Comparison of ENCODE assay signal across 13 mouse cellular contexts in genomic region chr3:129687429-129687828, GRCm38 (mm10).
DNase-seq lines count a peak whose midpoint lies in the region; ATAC-seq lines count a peak whose summit lies in the region.
"Had no signal": no experiment of that assay in that cellular context is flagged by ENCODE, and none has a peak within 500 bp of the region (broad histone marks: within the 10 kb centered on the region; RNA-seq: fewer than 3 reads in every experiment).

No protein-coding gene starts in this region.

- H3K27me3 ChIP-seq in embryonic facial prominence, embryonic 13.5 days, result no peaks in the 10 kb centered on the region
- H3K27me3 ChIP-seq in embryonic facial prominence, embryonic 10.5 days (replicated peaks; ENCODE audit: low read depth, poor library complexity, severe bottlenecking), result no peaks in the 10 kb centered on the region
- no peaks in the 10 kb centered on the region for H3K27me3 ChIP-seq in forebrain, embryonic 14.5 days (replicated peaks; ENCODE audit: control insufficient read depth, insufficient read depth, low read length)
- no peaks in the 10 kb centered on the region for H3K27me3 ChIP-seq in forebrain, embryonic 12.5 days
- no peaks in the 10 kb centered on the region for H3K27me3 ChIP-seq in kidney, embryonic 14.5 days (ENCODE audit: control insufficient read depth, insufficient read depth, low read length)
- H3K27me3 ChIP-seq: embryonic facial prominence, embryonic 12.5 days; embryonic facial prominence, embryonic 15.5 days; forebrain, embryonic 15.5 days had no signal

- 43% methylated on average over 5 of the region's 5 CpGs for WGBS in embryonic facial prominence, embryonic 13.5 days
- 60% methylated on average over 5 of the region's 5 CpGs for WGBS in embryonic facial prominence, embryonic 10.5 days
- 75% methylated on average over 5 of the region's 5 CpGs for WGBS in forebrain, embryonic 14.5 days
- WGBS in forebrain, embryonic 12.5 days, result 69% methylated on average over 5 of the region's 5 CpGs
- 32% methylated on average over 5 of the region's 5 CpGs for WGBS in kidney, embryonic 14.5 days

- no peaks in the 10 kb centered on the region for H3K9me3 ChIP-seq in embryonic facial prominence, embryonic 13.5 days
- H3K9me3 ChIP-seq in embryonic facial prominence, embryonic 10.5 days, result no peaks in the 10 kb centered on the region
- H3K9me3 ChIP-seq in forebrain, embryonic 14.5 days (replicated peaks; ENCODE audit: control insufficient read depth, low read length), result no peaks in the 10 kb centered on the region
- H3K9me3 ChIP-seq in forebrain, embryonic 12.5 days, result no peaks in the 10 kb centered on the region
- no peaks in the 10 kb centered on the region for H3K9me3 ChIP-seq in kidney, embryonic 14.5 days (ENCODE audit: control insufficient read depth, low read length)
- H3K9me3 ChIP-seq: embryonic facial prominence, embryonic 12.5 days; embryonic facial prominence, embryonic 15.5 days; forebrain, embryonic 10.5 days; forebrain, embryonic 15.5 days had no signal

- no peak overlapping the region for H3K27ac ChIP-seq in embryonic facial prominence, embryonic 13.5 days
- H3K27ac ChIP-seq in embryonic facial prominence, embryonic 10.5 days (replicated peaks), result no peak overlapping the region
- H3K27ac ChIP-seq in forebrain, embryonic 14.5 days (ENCODE audit: low read depth, low read length), result no peak overlapping the region
- H3K27ac ChIP-seq in forebrain, embryonic 12.5 days, result no peak overlapping the region
- H3K27ac ChIP-seq in kidney, embryonic 14.5 days (ENCODE audit: low read depth, low read length), result no peak overlapping the region
- H3K27ac ChIP-seq: embryonic facial prominence, embryonic 12.5 days; embryonic facial prominence, embryonic 15.5 days; forebrain, embryonic 10.5 days; forebrain, embryonic 15.5 days had no signal

- 0 out of 2 replicates have a peak overlapping the region, but pooled peaks have one; percentile 7 for H3K4me2 ChIP-seq in embryonic facial prominence, embryonic 13.5 days
- no peak overlapping the region for H3K4me2 ChIP-seq in forebrain, embryonic 14.5 days (ENCODE audit: low read length)
- no peak overlapping the region for H3K4me2 ChIP-seq in forebrain, embryonic 12.5 days
- no peak overlapping the region for H3K4me2 ChIP-seq in kidney, embryonic 14.5 days (replicated peaks; ENCODE audit: low read depth, low read length)
- H3K4me2 ChIP-seq: embryonic facial prominence, embryonic 12.5 days; embryonic facial prominence, embryonic 15.5 days; forebrain, embryonic 15.5 days had no signal

- H3K36me3 ChIP-seq in embryonic facial prominence, embryonic 13.5 days, result no peaks in the 10 kb centered on the region
- no peaks in the 10 kb centered on the region for H3K36me3 ChIP-seq in embryonic facial prominence, embryonic 10.5 days (replicated peaks)
- H3K36me3 ChIP-seq in forebrain, embryonic 14.5 days (ENCODE audit: control insufficient read depth, insufficient read depth, low read length), result no peaks in the 10 kb centered on the region
- H3K36me3 ChIP-seq in forebrain, embryonic 12.5 days (replicated peaks), result no peaks in the 10 kb centered on the region
- H3K36me3 ChIP-seq in kidney, embryonic 14.5 days (ENCODE audit: control insufficient read depth, insufficient read depth, low read length), result no peaks in the 10 kb centered on the region; the same call in 1 of the 2 replicates
- H3K36me3 ChIP-seq: embryonic facial prominence, embryonic 12.5 days; embryonic facial prominence, embryonic 15.5 days; forebrain, embryonic 10.5 days; forebrain, embryonic 15.5 days had no signal

- no peak overlapping the region for H3K4me3 ChIP-seq in embryonic facial prominence, embryonic 13.5 days
- H3K4me3 ChIP-seq in embryonic facial prominence, embryonic 10.5 days, result no peak overlapping the region
- no peak overlapping the region for H3K4me3 ChIP-seq in forebrain, embryonic 14.5 days (ENCODE audit: low read depth, low read length)
- H3K4me3 ChIP-seq in forebrain, embryonic 12.5 days (replicated peaks), result no peak overlapping the region
- H3K4me3 ChIP-seq in kidney, embryonic 14.5 days (ENCODE audit: low read length), result no peak overlapping the region
- H3K4me3 ChIP-seq: embryonic facial prominence, embryonic 12.5 days; embryonic facial prominence, embryonic 15.5 days; erythroblast, embryonic 14.5 days; forebrain, embryonic 10.5 days; forebrain, embryonic 15.5 days had no signal

- H3K4me1 ChIP-seq in embryonic facial prominence, embryonic 13.5 days, result no peaks in the 10 kb centered on the region
- H3K4me1 ChIP-seq in embryonic facial prominence, embryonic 10.5 days, result no peaks in the 10 kb centered on the region
- no peaks in the 10 kb centered on the region for H3K4me1 ChIP-seq in forebrain, embryonic 14.5 days (ENCODE audit: control insufficient read depth, insufficient read depth, low read length)
- no peaks in the 10 kb centered on the region for H3K4me1 ChIP-seq in forebrain, embryonic 12.5 days
- H3K4me1 ChIP-seq in kidney, embryonic 14.5 days (ENCODE audit: control insufficient read depth, insufficient read depth, low read length), result no peaks in the 10 kb centered on the region
- H3K4me1 ChIP-seq: embryonic facial prominence, embryonic 12.5 days; embryonic facial prominence, embryonic 15.5 days; forebrain, embryonic 10.5 days; forebrain, embryonic 15.5 days had no signal

- H3K9ac ChIP-seq in embryonic facial prominence, embryonic 13.5 days, result no peak overlapping the region
- no peak overlapping the region for H3K9ac ChIP-seq in forebrain, embryonic 14.5 days (ENCODE audit: low read length)
- H3K9ac ChIP-seq in forebrain, embryonic 12.5 days, result no peak overlapping the region
- H3K9ac ChIP-seq in kidney, embryonic 14.5 days (ENCODE audit: low read depth, low read length), result no peak overlapping the region
- H3K9ac ChIP-seq: embryonic facial prominence, embryonic 12.5 days; embryonic facial prominence, embryonic 15.5 days; forebrain, embryonic 15.5 days had no signal

- ATAC-seq in embryonic facial prominence, embryonic 13.5 days (ENCODE audit: insufficient number of reproducible peaks, insufficient read depth, low FRiP score, low TSS enrichment, low read depth), result no peak
- ATAC-seq in forebrain, embryonic 14.5 days, result peak; percentile 5; the same call in 1 of the 2 replicates
- ATAC-seq in forebrain, embryonic 12.5 days (ENCODE audit: low FRiP score), result no peak
- ATAC-seq in kidney, embryonic 14.5 days (ENCODE audit: low FRiP score, low TSS enrichment), result peak; percentile 45; the same call in 1 of the 2 replicates

- no peak for DNase-seq in embryonic facial prominence, embryonic 10.5 days (ENCODE audit: low spot score)
- no peak for DNase-seq in forebrain, embryonic 14.5 days (ENCODE audit: low spot score)
- no peak for DNase-seq in kidney, postnatal 25 days
- DNase-seq in spleen, postnatal 4 days (ENCODE audit: low spot score in 2 of 2), result peak; percentile 10 to 43
- DNase-seq in spleen, postnatal 14 days (ENCODE audit: low spot score in 2 of 2), result no peak

Comparison
In these comparisons a context has a peak if more than half of its experiments do, and no peak if none do; other contexts are left out.
1. ATAC-seq: peak in forebrain, embryonic 14.5 days (single experiment) and kidney, embryonic 14.5 days (single experiment); none in embryonic facial prominence, embryonic 13.5 days (single experiment) and forebrain, embryonic 12.5 days (single experiment).
2. DNase-seq: peak in spleen, postnatal 4 days (2 of 2); none in embryonic facial prominence, embryonic 10.5 days (single experiment), forebrain, embryonic 14.5 days (single experiment), kidney, postnatal 25 days (0 of 2) and spleen, postnatal 14 days (0 of 2).